Mouse (Mus musculus) granulocyte monocyte progenitor cell, adult 5-6 weeks (primary cell): ENCODE results near the gene Tpgs1. TPM values are rescaled to one million over a fixed set of nuclear protein-coding genes. Genes with fewer than 3 reads are reported as not detected.
A peak's percentile ranks its signal among the peaks of the same experiment; 100 is the strongest.

Experiments used
- ATAC-seq: replicated peaks from 2 replicates; pipeline ENCODE4 v1.8.0; 2016; ENCODE audit warnings: mild to moderate bottlenecking, moderate TSS enrichment, inconsistent platforms; ENCODE audit not compliant: poor library complexity, severe bottlenecking
- total RNA-seq, 2 experiments: library from RNA; stranded (forward) in 1 of 2; stranded (reverse) in 1 of 2; fragments of 200-712, 200-1000 nt in 1 of 2; fragments of >200 nt in 1 of 2; fragmentation: Nextera tagmentation in 1 of 2; gene quantifications; 2 replicates each; pipeline ENCODE4 v1.2.3; 2014 to 2017

Gene Tpgs1
- total RNA-seq, 2 experiments from 2014 or later, result 7.4 to 14.6 TPM

DNA sequence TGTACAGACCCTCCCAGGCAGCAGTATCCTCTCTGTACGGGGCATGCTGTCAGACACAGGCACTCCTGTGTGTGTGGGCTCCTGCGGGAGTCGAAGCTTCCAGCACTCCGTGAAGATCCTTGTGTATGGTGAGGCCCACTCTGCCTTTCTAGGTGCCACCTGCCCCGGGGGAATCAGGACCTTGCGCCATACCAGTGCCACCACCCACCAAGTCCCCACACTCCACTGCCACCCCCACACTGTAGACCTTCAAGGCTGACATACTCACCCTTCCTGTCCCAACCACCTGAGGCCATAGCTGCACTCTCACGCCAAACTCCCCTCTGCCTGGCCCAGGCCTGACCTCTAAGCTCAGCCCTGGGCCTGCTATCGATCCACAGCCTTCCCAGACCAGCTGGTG, 4.1 kb upstream of the Tpgs1 start:
- ATAC-seq, result no peak

DNA sequence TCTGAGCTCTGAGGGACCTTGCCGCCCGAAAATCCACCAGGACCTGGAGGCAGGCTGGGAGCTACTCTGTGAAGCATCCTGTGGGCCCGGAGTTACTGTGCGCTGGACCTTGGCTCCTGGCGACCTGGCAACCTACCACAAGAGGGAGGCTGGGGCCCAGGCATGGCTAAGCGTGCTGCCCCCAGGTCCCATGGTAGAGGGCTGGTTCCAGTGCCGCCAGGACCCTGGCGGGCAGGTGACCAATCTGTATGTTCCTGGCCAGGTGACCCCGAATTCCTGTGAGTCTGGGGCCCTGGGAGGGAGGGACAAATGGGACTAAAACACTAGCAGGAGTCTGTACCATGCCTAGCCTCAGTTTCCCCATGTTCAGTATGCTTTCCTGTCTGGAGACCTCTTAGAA, 2.7 kb upstream of the Tpgs1 start:
- no peak for ATAC-seq

DNA sequence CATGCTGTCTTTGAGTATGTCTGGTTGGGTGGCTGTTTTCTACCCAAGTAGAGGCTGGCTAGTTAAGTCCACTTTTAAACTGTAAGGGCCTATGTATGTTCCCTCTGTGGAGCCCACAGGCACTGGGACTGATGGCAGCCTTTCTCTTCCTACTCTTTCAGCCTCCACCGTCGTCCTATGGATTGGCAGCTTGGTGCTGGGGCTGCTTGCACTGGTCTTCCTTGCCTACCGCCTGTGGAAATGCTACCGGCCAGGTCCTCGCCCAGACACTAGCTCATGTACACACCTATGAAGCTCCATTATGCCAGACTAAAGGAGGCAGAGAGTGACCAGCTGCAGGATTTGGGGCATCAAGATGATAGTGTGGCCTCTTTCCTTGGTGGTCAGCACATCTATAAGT, 1.1 kb upstream of the Tpgs1 start:
- ATAC-seq, result no peak

DNA sequence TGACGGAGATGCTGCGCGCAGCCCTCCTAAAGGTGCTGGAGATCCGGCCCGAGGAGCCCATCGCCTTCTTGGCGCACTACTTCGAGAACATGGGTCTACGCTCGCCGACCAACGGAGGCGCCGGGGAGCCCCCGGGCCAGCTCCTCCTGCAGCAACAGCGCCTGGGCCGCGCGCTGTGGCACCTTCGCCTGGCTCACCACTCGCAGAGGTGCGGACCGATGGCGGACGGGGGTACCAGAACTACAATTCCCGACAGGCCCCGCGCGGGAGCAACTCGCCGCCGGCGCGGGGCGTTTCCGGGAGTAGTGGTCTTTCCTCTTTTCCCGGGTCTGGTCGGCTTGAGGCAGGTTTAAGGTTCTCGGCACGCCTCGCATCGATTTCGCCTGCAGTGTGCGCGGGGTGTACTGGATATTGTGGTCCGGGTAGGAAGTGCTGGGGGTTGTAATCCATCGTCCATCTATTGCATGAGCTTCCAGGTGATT, 448 bp downstream of the Tpgs1 start:
- peak; percentile 33 for ATAC-seq

DNA sequence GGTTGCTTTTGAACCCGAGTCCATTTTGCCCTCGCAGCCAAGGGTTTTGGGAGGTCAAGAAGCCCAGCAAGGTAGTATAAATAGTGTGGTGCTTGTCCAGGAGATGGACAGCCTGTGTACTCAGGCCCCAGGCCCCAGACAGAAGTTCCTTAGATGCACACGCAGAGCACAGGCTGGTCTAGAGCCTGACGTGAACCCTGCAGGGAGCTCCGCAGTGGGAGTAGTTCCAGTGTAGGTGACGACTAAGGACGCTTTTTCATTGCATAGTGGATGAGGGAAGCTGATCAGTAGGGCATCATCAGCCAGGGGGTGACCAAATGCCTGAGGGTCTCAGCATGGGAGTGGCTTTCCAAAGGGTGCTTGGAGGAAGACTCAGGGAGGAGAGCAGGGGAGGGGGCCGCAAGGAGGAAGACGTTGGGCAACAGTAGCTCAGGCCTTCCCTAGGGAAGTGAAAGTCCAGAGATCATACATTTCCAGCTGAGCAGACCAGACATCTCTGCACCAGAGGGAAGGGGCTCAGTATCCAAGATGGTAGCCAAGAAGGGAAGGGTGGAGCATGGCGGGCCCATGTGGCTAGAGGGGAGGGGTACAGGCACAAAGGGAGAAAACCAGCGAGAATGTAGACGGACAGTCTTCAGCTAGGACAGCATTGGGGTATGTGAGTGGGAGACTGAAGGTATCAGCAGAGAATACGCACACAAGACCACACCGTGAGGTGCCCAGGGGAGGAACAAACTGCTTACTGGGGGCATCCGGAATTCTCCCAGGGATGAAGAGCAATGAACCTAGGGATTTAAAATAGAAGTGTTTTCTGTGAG, 1.1 kb downstream of the Tpgs1 start:
- peak; percentile 54 for ATAC-seq

DNA sequence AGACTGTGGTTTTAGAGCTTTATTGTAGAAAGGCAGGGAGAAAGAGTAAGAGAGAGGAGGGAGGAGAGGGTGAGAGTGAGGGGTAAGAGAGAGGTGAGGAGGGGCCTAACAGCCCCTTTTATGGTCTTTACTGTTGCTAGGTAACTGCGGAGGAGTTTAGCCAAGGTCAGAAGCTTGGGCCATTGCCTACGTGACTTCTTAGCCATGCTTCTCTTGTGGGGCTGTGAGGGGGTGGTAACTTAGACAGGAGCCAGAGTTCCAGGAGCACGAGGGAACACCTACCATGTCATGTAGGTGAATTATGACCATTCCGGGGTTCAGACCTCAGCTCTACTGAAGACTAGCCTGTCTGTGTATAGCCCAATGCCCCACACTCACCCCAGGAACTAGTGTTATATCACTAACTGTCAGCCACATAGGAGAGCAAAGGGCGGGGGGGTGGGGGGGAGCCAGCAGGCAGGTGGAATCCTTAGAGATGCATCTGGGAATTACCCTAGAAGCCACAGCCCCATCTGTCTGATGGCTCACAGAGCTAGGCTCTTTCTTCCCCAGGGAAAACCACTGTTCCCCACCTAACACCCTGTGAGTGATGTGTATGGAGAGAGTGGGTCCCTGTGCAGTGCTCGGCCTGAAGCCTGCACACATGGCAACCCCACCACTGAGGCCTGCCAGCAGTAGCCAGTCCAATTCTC, 2.4 kb downstream of the Tpgs1 start:
- no peak for ATAC-seq

DNA sequence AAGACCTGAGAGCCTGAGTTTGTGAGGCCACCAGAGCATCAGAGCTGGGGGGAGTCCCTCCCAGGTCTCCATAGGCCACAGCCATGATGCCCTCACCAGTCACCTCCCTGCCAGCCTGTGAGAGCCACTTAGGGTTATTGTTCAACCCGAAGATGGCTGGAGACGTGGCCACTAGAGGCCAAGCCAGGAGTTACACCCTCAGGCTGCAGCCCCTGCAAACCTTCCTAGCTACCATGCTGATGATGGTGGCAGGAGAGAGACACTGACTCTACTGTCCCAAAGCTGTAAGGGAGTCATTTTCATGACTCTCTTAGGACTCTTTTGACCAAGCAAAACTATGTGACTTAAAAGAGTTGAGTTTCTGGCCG, 2.9 kb downstream of the Tpgs1 start:
- ATAC-seq, result no peak

DNA sequence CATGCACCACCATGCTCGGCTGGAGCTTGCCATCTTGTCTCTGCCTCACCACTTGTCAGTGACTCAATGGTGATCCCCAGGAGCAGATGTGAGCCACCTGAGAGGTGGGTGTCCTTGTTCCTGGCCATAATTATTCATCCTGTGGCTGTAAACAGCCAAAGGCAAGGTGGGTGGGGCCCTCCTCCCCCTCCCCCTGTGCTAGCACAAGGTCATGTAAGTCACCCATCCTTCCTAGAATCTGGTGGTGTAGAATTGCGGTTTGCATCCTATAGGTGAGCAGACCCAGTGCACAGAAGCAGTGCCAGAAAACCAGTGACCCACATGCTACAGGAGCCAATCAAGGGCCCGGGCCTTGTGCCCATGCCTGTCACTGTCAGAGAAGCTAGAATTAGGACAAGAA, 3.9 kb downstream of the Tpgs1 start:
- no peak for ATAC-seq

DNA sequence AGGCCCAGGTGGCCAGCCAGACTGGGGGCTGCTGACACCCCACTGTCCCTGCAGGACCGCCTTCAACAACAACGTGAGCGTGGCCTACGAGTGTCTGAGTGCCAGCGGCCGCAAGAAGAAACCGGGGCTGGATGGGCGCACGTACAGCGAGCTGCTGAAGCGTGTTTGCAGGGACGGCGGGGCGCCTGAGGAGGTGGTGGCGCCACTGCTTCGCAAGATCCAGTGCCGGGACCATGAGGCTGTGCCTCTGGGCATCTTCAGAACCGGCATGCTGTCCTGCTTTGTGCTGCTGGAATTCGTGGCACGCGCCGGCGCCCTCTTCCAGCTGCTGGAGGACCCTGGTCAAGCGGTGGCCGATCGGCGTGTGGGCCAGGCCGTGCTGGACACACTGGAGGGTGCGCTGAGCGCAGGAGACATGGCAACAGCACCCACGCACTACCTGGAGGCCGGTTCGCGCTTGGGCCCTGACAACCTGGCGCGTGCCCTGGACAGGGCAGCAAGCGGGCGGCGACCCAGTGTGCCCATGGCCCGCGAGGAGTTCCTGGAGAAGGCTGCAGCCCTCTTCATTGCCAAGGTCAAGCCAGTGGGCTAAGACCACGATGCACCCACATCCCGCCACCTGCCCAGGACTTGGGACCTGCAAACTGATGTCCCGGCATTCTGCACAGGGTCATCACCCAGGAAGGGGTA, 6.3 kb downstream of the Tpgs1 start:
- ATAC-seq, result no peak

DNA sequence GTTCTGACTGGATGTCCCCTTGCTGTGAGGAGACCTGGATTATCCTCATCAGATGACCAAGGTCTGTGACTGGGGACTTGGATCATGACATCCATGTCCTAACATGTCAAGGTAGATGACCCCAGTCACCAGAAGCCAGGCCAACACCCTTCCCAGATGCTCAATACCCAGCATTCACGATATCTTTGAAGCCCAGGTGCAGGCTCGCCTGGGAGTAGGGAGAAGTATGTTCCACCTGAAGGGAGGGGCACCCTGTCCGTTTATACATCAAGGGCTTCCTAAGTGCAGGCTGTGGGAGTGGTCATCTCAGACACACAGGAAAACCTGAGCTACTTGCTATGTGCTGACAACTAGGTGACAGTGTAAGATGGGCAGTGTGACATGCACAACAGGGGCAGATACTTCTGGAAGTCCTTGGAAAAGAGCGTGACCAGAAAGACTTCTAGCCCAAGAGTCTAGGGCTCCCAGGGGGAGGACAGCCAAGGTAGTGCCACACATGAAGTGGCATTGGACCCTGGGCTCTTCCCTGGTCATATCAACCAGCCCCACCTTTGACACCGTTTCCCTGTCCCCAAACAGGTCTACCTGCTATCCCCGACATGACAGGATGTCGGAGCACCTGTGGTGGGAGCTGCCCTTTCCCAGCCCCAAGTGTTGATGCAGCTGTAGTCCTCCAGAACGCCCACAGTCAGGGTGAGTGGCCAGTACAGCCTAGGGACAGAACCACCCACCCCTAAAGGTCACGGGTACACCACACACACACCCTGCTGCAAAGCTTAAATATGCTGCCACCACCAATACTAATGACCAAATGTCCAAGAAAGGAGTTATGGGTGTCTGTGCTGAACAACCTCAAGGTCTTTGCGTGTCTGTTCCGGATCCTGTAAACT, 11.7 kb downstream of the Tpgs1 start:
- peak; percentile 6; the same call in 1 of the 2 replicates for ATAC-seq

DNA sequence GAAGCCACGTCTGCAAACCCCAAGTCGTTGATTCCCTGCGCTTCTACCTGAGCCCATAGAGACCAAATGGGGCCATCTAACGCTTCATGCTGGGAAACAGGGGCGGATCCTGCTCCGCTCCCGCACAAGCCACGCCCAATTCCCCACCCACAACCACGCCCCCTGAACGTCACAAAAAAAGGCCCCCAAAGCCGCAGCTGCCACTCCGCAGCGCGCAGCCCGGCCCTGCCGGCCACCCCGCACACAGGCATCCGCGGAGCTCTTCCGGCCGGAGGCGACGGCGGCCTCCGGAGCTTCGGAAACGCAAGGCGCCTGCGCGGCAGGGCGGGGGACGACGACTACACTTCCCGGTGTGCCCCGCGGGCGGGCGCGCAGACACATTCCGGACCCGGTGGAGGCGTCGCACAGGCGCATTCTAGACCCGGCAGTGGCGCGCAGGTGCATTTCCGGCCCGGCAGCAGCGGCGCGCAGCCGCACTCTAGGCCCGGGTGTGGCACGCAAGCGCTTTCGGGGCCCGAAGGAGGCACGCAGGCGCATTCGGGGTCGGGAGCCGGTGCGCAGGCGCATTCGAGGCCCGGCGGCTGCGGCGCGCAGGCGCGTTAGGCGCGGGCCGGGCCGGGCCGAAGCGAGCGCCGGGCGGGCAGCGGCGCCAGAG, 12.5 kb downstream of the Tpgs1 start, which contains the start of gene Cdc34:
TSS of gene Cdc34 (plus strand) at position 605 of the 655 bp plus-strand sequence.
- ATAC-seq, result peak; percentile 80

DNA sequence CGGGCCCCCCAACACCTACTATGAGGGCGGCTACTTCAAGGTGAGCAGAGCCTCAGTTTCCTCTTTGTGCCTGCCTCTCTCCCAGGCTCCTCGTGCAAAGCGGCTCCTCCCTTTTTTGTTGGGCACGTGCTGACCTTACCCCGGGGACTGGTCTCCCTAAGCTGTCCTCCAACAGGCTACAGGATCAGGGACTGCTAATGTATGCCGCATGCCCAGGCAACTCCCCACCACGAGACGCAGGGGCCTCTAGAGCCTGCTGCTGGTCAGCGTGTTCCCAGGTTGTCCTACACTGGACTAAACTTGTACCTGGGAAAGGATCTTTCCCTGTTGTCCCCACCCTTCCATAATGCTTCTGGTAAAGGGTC, 13.4 kb downstream of the Tpgs1 start:
- ATAC-seq, result 0 out of 2 replicates have a peak, but pooled peaks have one; percentile 0

DNA sequence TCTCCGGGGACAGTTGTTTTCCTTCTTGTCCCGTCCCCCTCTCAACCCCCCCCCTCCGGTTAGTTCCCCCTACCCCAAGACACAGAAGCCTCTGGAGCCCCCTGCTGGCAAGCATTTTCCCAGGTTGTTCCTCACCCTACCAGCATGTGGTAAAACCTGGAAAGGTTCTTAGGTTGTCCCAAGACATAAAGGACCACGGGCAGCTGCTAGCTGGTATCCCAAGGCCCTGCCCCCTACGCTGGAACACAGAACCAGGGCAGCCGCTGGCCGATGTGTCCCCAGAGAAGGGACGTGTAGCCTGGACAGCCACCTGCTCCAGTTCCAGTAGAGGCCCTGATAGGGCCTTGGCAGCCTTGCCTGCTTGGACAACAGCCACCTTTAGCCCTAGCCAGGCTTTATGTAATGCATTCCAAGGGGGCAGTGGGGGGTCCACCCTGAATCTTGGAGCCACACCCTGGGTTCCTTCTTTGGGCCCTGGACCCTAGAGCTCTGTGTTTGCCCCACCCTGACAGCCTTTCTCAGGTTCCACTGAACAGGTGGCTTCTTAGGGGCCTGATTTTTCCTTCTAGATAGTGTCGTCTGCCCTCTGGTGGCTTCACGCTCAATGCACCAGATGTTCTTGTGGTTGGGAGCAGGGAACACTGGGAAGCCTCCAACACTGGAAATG, 13.9 kb downstream of the Tpgs1 start:
- peak; percentile 13; the same call in 1 of the 2 replicates for ATAC-seq

DNA sequence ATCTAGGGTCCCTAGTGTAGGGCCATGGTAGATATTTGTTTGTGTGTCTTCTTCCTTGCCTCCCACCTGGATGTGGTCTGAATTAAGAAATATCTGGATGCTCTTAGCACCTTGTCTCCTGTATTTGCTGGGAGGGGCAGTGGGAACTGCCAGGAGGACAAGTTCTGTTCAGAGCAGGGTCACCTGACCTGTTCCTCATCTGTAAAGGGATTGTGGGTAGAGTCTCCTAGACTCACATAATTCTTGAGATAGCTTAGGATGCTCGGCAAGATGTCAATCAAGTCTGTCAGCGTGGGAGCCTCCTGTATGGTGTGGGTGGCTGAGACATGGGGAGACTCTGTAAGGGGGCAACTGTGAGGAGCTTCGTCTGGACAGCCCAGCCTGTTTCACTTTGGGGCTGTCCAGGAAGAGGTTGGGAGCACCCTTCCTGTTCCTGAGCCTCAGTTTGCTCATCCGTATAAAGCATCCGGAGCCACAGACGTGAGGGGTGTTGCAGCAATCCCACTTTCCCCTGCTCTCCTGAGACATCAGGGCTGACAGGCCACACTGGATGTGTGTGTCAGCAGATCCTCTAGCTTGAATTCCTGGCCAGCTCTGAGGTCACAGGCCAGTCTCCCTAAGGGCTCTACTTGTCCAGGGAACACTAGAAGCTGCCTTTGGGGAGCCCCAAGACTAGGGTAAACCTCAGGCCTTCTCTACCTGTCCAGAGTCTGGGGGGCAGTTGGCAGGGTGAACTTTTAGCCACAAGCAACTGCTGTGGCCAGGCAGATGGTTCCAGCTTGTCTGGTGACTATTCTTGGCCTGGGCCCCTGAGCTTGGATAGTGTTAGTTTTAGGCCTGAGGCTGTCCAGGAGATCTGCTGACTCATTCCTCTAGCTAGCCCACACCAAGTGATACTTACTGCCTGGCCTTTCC, 14.8 kb downstream of the Tpgs1 start:
- ATAC-seq, result no peak

DNA sequence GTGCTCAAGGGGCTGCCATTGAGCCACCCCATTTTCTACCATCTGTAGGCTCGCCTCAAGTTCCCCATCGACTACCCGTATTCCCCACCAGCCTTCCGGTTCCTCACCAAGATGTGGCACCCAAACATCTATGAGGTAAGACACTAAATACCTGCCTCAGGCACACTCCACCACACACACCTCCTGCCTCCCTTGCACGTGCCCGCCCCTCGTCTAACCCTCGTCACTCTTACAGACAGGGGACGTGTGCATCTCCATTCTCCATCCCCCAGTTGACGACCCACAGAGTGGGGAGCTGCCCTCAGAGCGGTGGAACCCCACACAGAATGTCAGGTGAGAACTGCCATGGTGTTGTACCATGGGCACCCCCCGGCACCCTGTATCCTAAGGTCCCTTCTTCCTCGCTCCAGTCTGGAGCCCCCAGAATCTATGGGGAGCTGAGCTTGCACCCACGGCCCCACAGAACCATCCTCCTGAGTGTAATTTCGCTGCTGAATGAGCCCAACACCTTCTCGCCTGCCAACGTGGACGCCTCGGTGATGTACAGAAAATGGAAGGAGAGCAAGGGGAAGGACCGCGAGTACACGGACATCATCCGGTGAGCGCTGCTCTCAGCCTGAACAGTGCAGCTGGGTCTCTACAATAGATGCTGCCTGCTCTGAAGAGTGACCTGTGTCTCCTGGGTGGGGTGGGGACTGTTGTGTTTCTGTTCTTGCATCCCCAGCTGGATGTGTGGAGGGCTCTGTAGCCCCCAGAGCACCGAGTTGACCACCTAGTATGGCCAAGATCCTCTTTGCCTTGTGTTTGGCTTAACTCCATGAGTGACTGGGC, 15.8 kb downstream of the Tpgs1 start:
- no peak for ATAC-seq

DNA sequence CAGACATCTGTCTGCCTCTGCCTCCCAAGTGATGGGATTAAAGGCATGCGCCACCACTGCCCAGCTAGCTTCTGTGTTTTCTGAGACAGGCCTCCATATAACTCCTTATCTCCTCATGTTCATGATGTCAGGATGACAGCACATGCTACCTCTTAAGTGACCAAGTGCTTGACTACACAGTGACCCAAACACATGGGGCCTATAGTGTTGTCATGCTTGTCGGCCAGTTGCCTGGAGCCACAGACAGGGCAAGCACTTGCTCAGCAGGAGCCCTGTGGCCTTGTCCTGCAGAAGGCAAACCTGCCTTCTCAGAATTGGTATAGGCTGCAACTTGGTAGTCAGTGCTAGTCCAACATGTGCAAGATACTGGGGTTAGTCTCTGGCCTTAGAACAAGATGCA, 17.1 kb downstream of the Tpgs1 start:
- ATAC-seq, result no peak

DNA sequence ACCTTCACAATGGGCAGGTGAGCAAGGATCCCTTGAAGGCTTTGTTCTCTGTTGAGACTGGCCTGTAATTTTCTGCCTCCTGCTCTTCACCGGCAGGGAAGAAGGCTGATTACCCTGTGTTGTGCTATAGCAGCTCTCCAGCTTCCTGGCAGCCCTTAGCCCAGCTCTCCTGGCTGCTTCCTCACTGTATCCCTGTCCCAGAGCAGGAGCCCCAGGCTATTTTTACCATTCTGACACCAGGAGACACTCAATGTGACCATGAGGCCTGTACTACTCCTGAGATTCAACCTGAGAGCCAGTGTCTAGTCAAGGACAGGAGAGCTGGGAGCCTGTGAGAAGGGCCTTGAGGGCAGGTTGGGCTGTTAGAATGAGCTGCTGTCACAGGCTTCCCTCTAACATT, 17.5 kb downstream of the Tpgs1 start:
- no peak for ATAC-seq
